8 mouse cellular contexts compared by ENCODE assay signal in the genomic region with DNA sequence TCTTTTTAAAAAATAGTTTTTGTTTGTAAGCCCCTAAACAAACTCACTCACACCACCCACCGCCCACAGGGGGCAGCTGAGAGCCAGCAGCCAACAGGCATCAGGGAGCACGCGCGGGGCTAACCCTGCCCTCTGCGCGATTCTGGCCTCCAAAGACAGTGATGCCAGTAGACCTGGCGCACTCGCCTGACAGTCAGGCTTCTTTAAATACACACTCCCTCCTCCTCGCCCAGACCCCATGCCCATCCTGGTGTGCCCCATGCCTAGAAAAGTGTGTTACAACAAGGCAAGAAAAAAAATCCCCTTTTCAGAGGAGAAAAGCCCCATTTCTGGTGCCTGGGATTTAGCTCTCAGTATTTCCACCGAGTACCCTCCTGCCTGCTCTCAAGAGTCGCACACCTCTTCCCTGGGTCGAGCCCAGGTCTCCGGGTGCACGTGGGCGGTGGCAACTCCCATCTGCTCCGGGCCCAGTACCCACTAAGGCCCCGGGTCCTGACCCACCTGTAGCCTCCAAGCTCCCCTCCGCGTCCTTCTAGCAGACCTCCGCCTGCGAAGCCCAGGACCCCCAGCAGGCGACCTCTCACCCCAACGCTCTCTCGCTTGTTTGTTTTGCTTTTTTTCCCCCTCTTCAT. TPM values are rescaled to one million over a fixed set of nuclear protein-coding genes. Genes with fewer than 3 reads are reported as not detected.
DNase-seq lines count a peak whose midpoint lies in the region; ATAC-seq lines count a peak whose summit lies in the region.

No protein-coding gene starts in this region.

- no peak overlapping the region for H3K27ac ChIP-seq in embryonic facial prominence, embryonic 12.5 days
- no peak overlapping the region for H3K27ac ChIP-seq in neural tube, embryonic 11.5 days (ENCODE audit: low read depth, low read length)

- peak overlapping the region; percentile 72 for H3K4me3 ChIP-seq in embryonic facial prominence, embryonic 12.5 days
- H3K4me3 ChIP-seq in neural tube, embryonic 11.5 days (ENCODE audit: low read depth, low read length) = peak overlapping the region; percentile 63

- H3K27me3 ChIP-seq in embryonic facial prominence, embryonic 12.5 days = peaks cover 30% of the 10 kb centered on the region
- peaks cover 19% of the 10 kb centered on the region for H3K27me3 ChIP-seq in neural tube, embryonic 11.5 days (ENCODE audit: control insufficient read depth, insufficient read depth, low read length)

- H3K9ac ChIP-seq in embryonic facial prominence, embryonic 12.5 days = peak overlapping the region; percentile 69
- peak overlapping the region; percentile 52 for H3K9ac ChIP-seq in neural tube, embryonic 11.5 days (ENCODE audit: low read length)

- peak overlapping the region; percentile 97 for H3K4me2 ChIP-seq in embryonic facial prominence, embryonic 12.5 days (replicated peaks)
- H3K4me2 ChIP-seq in neural tube, embryonic 11.5 days (ENCODE audit: low read depth) = peak overlapping the region; percentile 99

- H3K4me1 ChIP-seq in embryonic facial prominence, embryonic 12.5 days = 0 out of 2 replicates have a peak, but pooled peaks cover 5% of the 10 kb centered on the region
- H3K4me1 ChIP-seq in neural tube, embryonic 11.5 days (ENCODE audit: control insufficient read depth, insufficient read depth, low read length) = peaks cover 8% of the 10 kb centered on the region; the same call in 1 of the 2 replicates

- no peaks in the 10 kb centered on the region for H3K36me3 ChIP-seq in embryonic facial prominence, embryonic 12.5 days
- no peaks in the 10 kb centered on the region for H3K36me3 ChIP-seq in neural tube, embryonic 11.5 days (ENCODE audit: control insufficient read depth, insufficient read depth, low read length)

- no peak for ATAC-seq in embryonic facial prominence, embryonic 12.5 days (ENCODE audit: insufficient number of reproducible peaks, insufficient read depth, low FRiP score, low TSS enrichment)
- ATAC-seq in neural tube, embryonic 11.5 days (ENCODE audit: insufficient read depth, low FRiP score, low TSS enrichment) = peak; percentile 46

- H3K9me3 ChIP-seq in embryonic facial prominence, embryonic 12.5 days = no peaks in the 10 kb centered on the region
- H3K9me3 ChIP-seq in neural tube, embryonic 11.5 days (ENCODE audit: control insufficient read depth, low read length) = no peaks in the 10 kb centered on the region

- under 1% methylated on average over 24 of the region's 24 CpGs for WGBS in embryonic facial prominence, embryonic 12.5 days
- WGBS in neural tube, embryonic 11.5 days = 1% methylated on average over 24 of the region's 24 CpGs

- DNase-seq in urinary bladder, postnatal 14 days (ENCODE audit: low spot score) = peak; percentile 46
- DNase-seq in urinary bladder, adult 2 months (ENCODE audit: low spot score) = no peak
- DNase-seq in heart, adult 9 months (ENCODE audit: low spot score in 2 of 2) = peak; percentile 72 to 77
- DNase-seq in kidney, adult 18-20 months = peak; percentile 58
- peak; percentile 63 to 72 for DNase-seq in lung, adult 18-20 months
- DNase-seq in neural tube, embryonic 11.5 days (ENCODE audit: low spot score) = peak; percentile 64
- DNase-seq in testis, postnatal 14 days (ENCODE audit: low spot score) = peak; percentile 21

RNA-seq across cellular contexts. Expression of a gene that starts 1.0 kb away (rescaled TPM):
- polyA plus RNA-seq in urinary bladder, adult 2 months (2012; rRNA removed) = 8.3 and 9.6 TPM in 2 replicates
- polyA plus RNA-seq in embryonic facial prominence, embryonic 12.5 days (2016; fragmentation: Nextera tagmentation; extraction: Ambion mirVana) = 12.1 and 13.0 TPM in 2 replicates
- polyA plus RNA-seq in neural tube, embryonic 11.5 days (2014; fragmentation: Nextera tagmentation; extraction: Ambion mirVana) = 6.9 and 7.8 TPM in 2 replicates
